Mouse (Mus musculus): ENCODE results near the gene Gabbr2.

DNA sequence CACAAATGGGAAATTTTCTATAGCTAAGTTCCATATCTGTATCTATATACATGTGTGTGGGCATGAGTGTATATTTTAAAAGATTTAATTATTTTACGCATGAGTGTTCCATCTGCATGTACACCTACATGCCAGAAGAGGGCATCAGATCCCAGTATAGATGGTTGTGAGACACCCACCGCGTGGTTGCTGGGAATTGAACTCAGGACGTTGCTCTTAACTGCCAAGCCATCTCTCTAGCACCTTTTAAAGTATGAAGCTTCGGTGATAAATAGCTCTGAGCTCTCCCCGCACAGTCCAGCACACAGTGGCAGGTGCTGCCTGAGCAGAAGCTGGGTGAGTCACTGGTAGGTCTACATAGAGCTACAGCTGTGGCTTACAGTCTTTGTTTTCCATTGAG lies 374.3 kb downstream of the Gabbr2 start:
- no peak for TF ChIP-seq POLR2A (IDR thresholded peaks at IDR 0.05; ENCODE audit: control insufficient read depth, low read depth, low read length)
- no peak for TF ChIP-seq CTCF (IDR thresholded peaks at IDR 0.05; ENCODE audit: control insufficient read depth, insufficient read depth, insufficient replicate concordance, low read depth, low read length)

All from testis, adult 2 months (tissue).